Mouse (Mus musculus) kidney, embryonic 16.5 days (tissue): ENCODE results near the gene Cx3cl1. TPM values are rescaled to one million over a fixed set of nuclear protein-coding genes. Genes with fewer than 3 reads are reported as not detected.

Source experiments
- ATAC-seq: fragments of 200-750 bp; cut with Nextera tagmentation; 2 replicates; pipeline ENCODE4 v1.8.0; 2017; ENCODE audit warnings: moderate TSS enrichment; ENCODE audit not compliant: low FRiP score, low TSS enrichment
- H3K27ac ChIP-seq: fragments of 300-500 bp; sonication (generic); 2 replicates; pipeline ENCODE4 v1.5.1; 2014; ENCODE audit warnings: low read length
- H3K27me3 ChIP-seq: fragments of 300-500 bp; sonication (generic); 2 replicates; pipeline ENCODE4 v1.6.1; 2014; ENCODE audit warnings: low read length, control low read depth, mixed read lengths; ENCODE audit not compliant: insufficient read depth
- H3K36me3 ChIP-seq: fragments of 300-500 bp; sonication (generic); 2 replicates; pipeline ENCODE4 v1.6.1; 2014; ENCODE audit warnings: low read length, control low read depth, mixed read lengths; ENCODE audit not compliant: insufficient read depth
- H3K4me1 ChIP-seq: fragments of 300-500 bp; sonication (generic); 2 replicates; pipeline ENCODE4 v1.6.1; 2014; ENCODE audit warnings: low read length, control low read depth, mixed read lengths; ENCODE audit not compliant: insufficient read depth
- H3K4me2 ChIP-seq: fragments of 300-500 bp; sonication (generic); replicated peaks from 2 replicates; pipeline ENCODE4 v1.6.1; 2014; ENCODE audit warnings: low read depth, low read length
- H3K4me3 ChIP-seq: fragments of 300-500 bp; sonication (generic); 2 replicates; pipeline ENCODE4 v1.5.1; 2014; ENCODE audit warnings: mild to moderate bottlenecking, low read length
- H3K9ac ChIP-seq: fragments of 300-500 bp; sonication (generic); replicated peaks from 2 replicates; pipeline ENCODE4 v1.6.1; 2014; ENCODE audit warnings: low read length
- H3K9me3 ChIP-seq: fragments of 300-500 bp; sonication (generic); 2 replicates; pipeline ENCODE4 v1.6.1; 2016; ENCODE audit warnings: low read length, control low read depth
- whole genome bisulfite sequencing: fragments of 180-500 bp; shearing (Covaris S2); extraction: QIAGEN DNeasy Blood & Tissue Kit; methylation state at CpG from one replicate; pipeline ENCODE4 v1.1.7; 2014; 5-methylcytosine and 5-hydroxymethylcytosine counted together
- polyA plus RNA-seq: library from polyadenylated mRNA; unstranded; fragments of >200 nt; fragmentation: Nextera tagmentation; extraction: Ambion mirVana; gene quantifications from 2 replicates; pipeline ENCODE4 v1.2.1, GENCODE M21; 2015

The Cx3cl1 gene
- polyA plus RNA-seq, 1 experiment from 2014 or later: 12.8 TPM

- ATAC-seq: no peak
- Histone ChIP-seq H3K4me3 (no peak overlapping the region), H3K9ac (no peak overlapping the region), H3K4me1 (no peaks in the 10 kb centered on the region), H3K36me3 (no peaks in the 10 kb centered on the region), H3K27me3 (no peaks in the 10 kb centered on the region), H3K4me2 (no peak overlapping the region), H3K9me3 (no peaks in the 10 kb centered on the region), H3K27ac (no peak overlapping the region)
- 79% methylated on average over 5 of the region's 5 CpGs for WGBS
Observed at GRCm38 (mm10) chr8:94744484-94744883, 27.3 kb upstream of the Cx3cl1 start.

GRCm38 (mm10) chr8:94744972-94745371 lies 26.8 kb upstream of the Cx3cl1 start:
- Histone ChIP-seq H3K36me3 (no peaks in the 10 kb centered on the region), H3K4me3 (no peak overlapping the region), H3K27me3 (no peaks in the 10 kb centered on the region), H3K4me1 (no peaks in the 10 kb centered on the region), H3K9ac (no peak overlapping the region), H3K27ac (no peak overlapping the region), H3K9me3 (no peaks in the 10 kb centered on the region), H3K4me2 (no peak overlapping the region)
- WGBS: 67% methylated on average over 9 of the region's 9 CpGs
- ATAC-seq: no peak

- Histone ChIP-seq H3K9me3 (no peaks in the 10 kb centered on the region), H3K4me1 (no peaks in the 10 kb centered on the region), H3K4me2 (no peak within 1 kb of the TSS), H3K9ac (no peak within 1 kb of the TSS), H3K4me3 (no peak within 1 kb of the TSS), H3K27me3 (no peaks in the 10 kb centered on the region), H3K27ac (no peak within 1 kb of the TSS), H3K36me3 (no peaks in the 10 kb centered on the region)
- no peak for ATAC-seq
- WGBS: 80% methylated on average over 7 of the region's 7 CpGs
Observed at GRCm38 (mm10) chr8:94745476-94746184, 26.2 kb upstream of the Cx3cl1 start, which contains the start of gene Ccl22. TSS of gene Ccl22 (plus strand) at chr8:94745590.

- H3K9me3 ChIP-seq: no peaks in the 10 kb centered on the region
- no peaks in the 10 kb centered on the region for H3K36me3 ChIP-seq
- no peaks in the 10 kb centered on the region for H3K4me1 ChIP-seq
- H3K27me3 ChIP-seq: no peaks in the 10 kb centered on the region
- no peak overlapping the region for H3K4me3 ChIP-seq
- 81% methylated on average over 8 of the region's 8 CpGs for WGBS
- ATAC-seq: no peak
- no peak overlapping the region for H3K27ac ChIP-seq
- H3K9ac ChIP-seq: no peak overlapping the region
- H3K4me2 ChIP-seq: no peak overlapping the region
Observed at GRCm38 (mm10) chr8:94746832-94747231, 25.0 kb upstream of the Cx3cl1 start.

GRCm38 (mm10) chr8:94748363-94748762 lies 23.4 kb upstream of the Cx3cl1 start:
- H3K4me2 ChIP-seq: no peak overlapping the region
- no peaks in the 10 kb centered on the region for H3K36me3 ChIP-seq
- H3K9ac ChIP-seq: no peak overlapping the region
- 68% methylated on average over 4 of the region's 4 CpGs for WGBS
- H3K27me3 ChIP-seq: no peaks in the 10 kb centered on the region
- no peak overlapping the region for H3K27ac ChIP-seq
- no peak for ATAC-seq
- H3K4me3 ChIP-seq: no peak overlapping the region
- no peaks in the 10 kb centered on the region for H3K4me1 ChIP-seq
- no peaks in the 10 kb centered on the region for H3K9me3 ChIP-seq

GRCm38 (mm10) chr8:94749942-94750341 lies 21.9 kb upstream of the Cx3cl1 start:
- Histone ChIP-seq H3K9me3 (no peaks in the 10 kb centered on the region), H3K4me1 (no peaks in the 10 kb centered on the region), H3K36me3 (no peaks in the 10 kb centered on the region), H3K27ac (no peak overlapping the region), H3K4me2 (no peak overlapping the region), H3K27me3 (no peaks in the 10 kb centered on the region), H3K9ac (no peak overlapping the region), H3K4me3 (no peak overlapping the region)
- no peak for ATAC-seq
- WGBS: 79% methylated on average over 3 of the region's 3 CpGs

- Histone ChIP-seq H3K9ac (no peak overlapping the region), H3K27ac (no peak overlapping the region), H3K4me2 (no peak overlapping the region), H3K36me3 (no peaks in the 10 kb centered on the region), H3K9me3 (no peaks in the 10 kb centered on the region), H3K4me3 (no peak overlapping the region), H3K4me1 (no peaks in the 10 kb centered on the region), H3K27me3 (no peaks in the 10 kb centered on the region)
- no peak for ATAC-seq
- 70% methylated on average over 10 of the region's 10 CpGs for WGBS
Observed at GRCm38 (mm10) chr8:94751023-94751849, 20.6 kb upstream of the Cx3cl1 start.

- Histone ChIP-seq H3K27me3 (no peaks in the 10 kb centered on the region), H3K9ac (no peak overlapping the region), H3K36me3 (no peaks in the 10 kb centered on the region), H3K9me3 (no peaks in the 10 kb centered on the region), H3K27ac (no peak overlapping the region), H3K4me3 (no peak overlapping the region), H3K4me2 (no peak overlapping the region), H3K4me1 (no peaks in the 10 kb centered on the region)
- ATAC-seq: no peak
- WGBS: 88% methylated on average over 2 of the region's 2 CpGs
Observed at GRCm38 (mm10) chr8:94754006-94754405, 17.8 kb upstream of the Cx3cl1 start.

GRCm38 (mm10) chr8:94754486-94754885 lies 17.3 kb upstream of the Cx3cl1 start:
- H3K9me3 ChIP-seq: no peaks in the 10 kb centered on the region
- no peak overlapping the region for H3K4me2 ChIP-seq
- H3K9ac ChIP-seq: no peak overlapping the region
- 62% methylated on average over 2 of the region's 2 CpGs for WGBS
- no peak for ATAC-seq
- no peak overlapping the region for H3K27ac ChIP-seq
- no peaks in the 10 kb centered on the region for H3K36me3 ChIP-seq
- no peaks in the 10 kb centered on the region for H3K4me1 ChIP-seq
- no peak overlapping the region for H3K4me3 ChIP-seq
- H3K27me3 ChIP-seq: no peaks in the 10 kb centered on the region

- Histone ChIP-seq H3K36me3 (no peaks in the 10 kb centered on the region), H3K27ac (no peak overlapping the region), H3K4me3 (no peak overlapping the region), H3K9ac (no peak overlapping the region), H3K4me1 (peaks cover 6% of the 10 kb centered on the region; the same call in 1 of the 2 replicates), H3K4me2 (no peak overlapping the region), H3K9me3 (no peaks in the 10 kb centered on the region), H3K27me3 (peaks cover 16% of the 10 kb centered on the region; the same call in 1 of the 2 replicates)
- ATAC-seq: no peak
- WGBS: 60% methylated on average over 9 of the region's 9 CpGs
Observed at GRCm38 (mm10) chr8:94767035-94767434, 4.8 kb upstream of the Cx3cl1 start.
